Mouse (Mus musculus) right cerebral cortex, adult 18-20 months (tissue): ENCODE results near the gene Nufip1.
"Not testable (repeated sequence)": the region's sequence is repeated elsewhere in the genome, so short reads cannot be mapped to it uniquely, and the experiment has no call there.

ENCODE experiments used
- DNase-seq: peaks from one replicate; pipeline ENCODE4 v3.0.0; 2022; ENCODE audit warnings: mixed read lengths

Nufip1 gene

DNA sequence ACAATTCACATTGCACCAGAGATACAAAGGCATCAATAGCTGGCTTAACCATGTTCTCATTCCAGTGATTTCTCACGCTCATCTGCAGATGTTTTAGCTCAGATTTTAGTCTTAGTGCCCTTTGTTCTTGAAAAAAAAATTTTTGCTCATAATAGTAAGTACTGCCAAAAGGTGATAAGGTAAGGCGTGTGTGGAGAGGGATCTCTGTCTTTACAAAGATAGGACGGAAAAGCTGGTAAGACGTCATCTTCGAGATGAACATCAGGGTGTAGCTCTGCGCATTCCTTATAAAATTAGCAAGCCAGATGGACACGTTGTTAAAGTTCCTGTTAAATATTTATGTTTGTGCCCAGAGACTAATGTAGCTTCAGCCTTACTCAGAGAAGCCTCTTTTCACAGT is 35.2 kb downstream of the Nufip1 start:
- no peak for DNase-seq

DNA sequence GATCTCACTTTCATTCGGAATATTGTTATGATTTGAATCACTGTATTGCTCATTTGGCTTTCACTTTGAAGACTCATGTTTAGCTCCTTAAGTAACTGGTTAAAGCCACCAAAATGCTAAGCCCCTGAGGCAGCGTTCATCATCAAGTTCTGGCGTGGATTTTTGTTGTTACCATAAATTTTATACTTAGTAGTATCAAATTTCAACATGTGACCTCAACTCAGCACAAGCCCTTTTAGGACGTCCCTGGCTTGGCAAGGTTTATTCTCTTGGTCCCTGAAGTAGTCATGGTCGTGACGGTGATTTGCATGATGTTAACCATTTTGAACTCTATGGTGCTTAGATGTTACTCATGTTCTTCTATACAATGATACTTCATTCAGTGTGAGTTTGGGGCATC is 36.4 kb downstream of the Nufip1 start:
- no peak for DNase-seq

DNA sequence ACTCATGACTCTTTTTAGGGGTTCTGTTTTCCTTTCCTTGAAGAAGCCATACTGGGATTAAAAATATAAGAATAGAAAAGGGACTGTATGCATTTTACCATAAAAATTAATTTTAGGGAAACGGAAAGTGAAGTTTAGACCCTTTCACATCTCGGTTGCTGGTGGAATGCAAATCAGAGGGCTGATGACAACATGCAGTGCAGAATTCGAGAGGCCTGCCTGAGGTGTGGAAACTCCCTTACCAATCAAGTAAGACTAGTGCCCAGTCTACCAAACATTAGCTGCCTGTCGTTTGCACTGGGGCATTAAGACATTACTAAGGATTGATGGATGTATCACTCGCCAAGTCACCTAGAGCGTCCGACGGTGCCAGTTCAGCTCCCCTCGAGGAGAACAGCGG is 37.6 kb downstream of the Nufip1 start:
- no peak for DNase-seq

DNA sequence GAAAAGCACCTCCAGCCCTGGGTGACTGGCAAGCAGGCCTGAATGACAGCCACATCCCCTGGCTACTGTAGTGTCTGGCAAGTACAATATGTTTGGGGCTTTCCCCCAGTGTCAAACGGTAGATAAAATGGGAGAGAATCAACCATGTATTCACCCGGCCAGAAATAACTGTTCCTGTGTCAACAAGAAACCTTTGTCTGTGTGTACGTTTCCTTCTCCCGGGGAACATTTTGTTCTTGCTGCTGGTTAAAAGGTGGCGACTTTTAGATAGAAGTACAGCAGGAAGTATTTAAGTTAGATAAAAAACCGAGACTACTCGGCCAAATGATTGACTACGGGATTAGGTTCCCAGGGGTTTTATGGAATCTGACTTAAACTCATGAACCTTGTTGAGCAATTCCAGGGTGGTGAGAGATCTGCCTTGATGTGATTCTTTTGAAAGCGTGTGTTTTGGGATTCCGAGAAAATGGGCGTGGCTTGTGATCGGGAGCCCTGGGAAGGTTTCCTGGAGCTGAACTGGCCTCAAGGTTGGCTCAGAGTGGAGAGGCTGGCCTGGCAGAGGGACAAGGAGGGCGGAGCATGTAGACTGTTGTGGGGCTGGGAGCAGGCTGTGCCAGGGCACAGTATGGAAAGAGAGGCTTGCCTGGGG is 39.0 kb downstream of the Nufip1 start:
- DNase-seq: peak; percentile 22

DNA sequence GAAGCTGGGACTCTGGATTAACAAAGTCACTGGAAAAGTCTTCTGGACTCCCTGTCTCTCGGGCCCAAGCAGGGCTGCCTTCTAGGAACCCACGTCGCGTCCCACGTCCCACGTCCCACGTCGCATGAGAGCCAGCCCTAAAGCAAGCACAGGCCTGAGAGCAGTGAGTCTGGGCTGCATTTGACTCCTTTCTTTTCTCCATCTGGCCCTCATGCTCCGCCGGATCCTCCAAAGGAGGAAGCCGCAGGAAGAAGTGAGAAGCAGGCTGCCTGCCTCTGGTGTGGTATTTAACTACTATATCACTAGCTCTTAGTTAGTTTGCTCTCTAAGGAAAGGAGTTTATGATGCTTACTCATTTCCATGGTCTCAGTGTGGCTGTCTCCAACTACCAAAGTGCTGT is 39.8 kb downstream of the Nufip1 start:
- no peak for DNase-seq

DNA sequence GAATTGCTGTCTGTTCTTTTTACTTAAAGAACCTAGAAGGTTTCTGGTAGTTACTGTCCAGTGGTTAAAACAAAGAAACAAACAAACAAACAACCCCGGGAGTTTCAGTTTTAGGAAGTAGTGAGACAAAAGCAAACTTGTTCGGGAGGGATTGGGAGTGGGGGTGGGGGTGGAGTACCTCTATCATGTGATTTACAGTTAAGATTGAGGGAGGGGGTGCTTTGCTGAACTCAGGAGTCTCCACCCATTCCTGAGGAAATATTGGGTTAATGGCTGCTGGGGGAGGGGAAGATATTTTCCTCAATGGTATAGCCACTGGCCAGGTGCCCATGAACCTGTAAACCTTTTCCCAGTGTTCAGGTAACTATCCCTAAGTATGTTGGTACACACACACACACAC is 40.3 kb downstream of the Nufip1 start:
- no peak for DNase-seq

DNA sequence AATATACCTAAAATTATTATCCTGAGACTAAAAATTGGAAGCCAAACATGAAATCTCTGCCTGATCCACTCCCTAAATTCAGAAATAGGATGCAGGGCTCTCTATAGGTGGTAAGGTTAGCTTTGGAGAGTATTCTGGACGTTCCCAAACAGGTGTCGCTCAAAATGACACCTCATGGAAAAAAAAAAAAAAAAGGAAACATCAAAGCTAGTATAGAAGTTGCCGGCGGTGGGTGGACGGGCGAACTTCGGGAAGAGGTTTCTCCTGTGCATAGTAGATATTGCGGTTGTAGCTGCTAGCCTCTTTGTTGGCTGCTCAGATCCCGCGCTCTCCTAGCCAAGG is 41.1 kb downstream of the Nufip1 start:
- no peak for DNase-seq

DNA sequence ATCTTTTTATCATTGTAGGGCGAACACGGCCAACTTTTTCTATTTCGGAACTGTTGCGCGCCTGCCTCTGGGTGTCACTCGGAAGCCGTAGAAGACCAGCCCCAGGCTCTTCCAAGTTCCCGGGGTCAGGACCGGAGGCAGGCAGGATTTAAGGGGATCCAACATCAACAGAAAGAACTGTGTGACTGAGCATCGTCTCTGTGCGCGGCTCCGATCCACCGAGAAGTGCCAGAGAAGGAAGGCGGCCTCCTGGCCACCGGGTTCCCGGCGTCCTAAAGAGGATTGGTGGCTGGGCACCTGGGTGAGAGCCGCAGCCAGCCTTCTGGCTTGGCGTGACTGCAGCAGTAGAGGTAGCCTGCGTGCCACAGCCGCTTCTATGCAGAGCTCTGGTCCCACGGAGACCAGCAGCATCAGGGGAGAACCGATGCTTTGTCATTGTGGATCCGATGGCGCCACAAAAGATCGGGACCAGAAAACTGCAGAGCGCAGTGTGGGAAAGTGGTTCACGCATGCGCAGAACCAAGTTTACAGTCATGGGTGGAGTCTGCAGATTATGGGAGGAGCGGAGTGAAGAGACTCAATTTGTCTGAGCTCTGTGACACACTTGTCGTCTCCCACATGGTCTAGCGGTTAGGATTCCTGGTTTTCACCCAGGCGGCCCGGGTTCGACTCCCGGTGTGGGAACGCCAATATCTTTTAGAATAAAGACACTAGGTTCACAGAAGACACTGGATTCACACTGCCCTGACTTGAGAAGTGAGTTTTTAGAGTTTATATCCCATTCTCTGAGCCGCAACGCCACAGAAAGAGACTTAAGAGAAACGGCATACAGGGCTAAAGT is 41.7 kb downstream of the Nufip1 start:
- peak; percentile 96 for DNase-seq

DNA sequence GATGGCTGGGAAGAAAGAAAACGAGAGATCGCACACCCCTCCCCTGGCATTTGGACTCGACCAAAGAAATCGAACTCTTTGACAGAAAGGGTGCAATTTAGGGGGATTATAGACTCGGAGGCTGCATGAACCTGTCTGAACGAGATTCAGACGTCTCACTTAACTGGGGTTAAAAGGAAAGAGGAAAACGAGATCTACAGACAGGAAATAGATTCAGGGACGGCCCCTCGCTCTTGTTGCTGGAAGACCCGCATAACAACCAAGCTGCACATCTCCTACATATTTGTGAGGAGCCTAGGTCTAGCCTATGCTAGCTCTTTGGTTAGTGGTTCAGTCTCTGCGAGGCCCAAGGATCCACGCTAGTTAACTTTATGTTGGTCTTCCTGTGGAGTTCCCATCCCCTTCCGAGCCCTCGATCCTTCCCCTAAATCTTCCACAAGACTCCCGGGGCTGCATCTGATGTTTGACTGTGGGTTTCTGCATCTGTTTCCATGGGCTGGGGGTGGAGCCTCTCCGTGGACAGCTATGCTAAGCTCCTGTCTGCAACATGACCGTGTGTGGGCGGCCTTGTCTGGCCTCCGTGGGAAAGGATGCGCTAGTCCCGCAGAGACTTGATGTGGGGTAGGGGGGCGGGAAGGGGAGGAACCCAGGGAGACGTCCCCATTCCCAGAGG is 42.4 kb downstream of the Nufip1 start:
- peak; percentile 24 for DNase-seq

DNA sequence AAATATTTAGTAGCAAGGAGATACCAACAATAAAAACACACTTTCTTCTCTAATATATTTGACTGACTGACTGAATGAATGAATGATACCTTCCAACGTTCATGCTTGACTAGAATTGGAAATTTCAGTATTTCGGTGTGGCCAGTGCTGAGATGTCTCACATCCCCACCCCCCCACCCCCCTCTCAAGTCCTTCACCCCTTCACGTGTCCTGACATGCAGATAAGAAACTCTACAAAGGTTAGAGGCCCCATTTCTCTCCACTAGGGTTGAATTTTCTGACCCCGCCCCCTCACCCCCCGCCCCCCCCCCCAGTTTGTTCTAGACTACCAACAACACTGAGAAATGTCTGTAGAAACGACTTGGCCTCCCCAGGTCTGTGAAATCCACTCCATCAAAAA is 43.1 kb downstream of the Nufip1 start:
- DNase-seq: no peak

DNA sequence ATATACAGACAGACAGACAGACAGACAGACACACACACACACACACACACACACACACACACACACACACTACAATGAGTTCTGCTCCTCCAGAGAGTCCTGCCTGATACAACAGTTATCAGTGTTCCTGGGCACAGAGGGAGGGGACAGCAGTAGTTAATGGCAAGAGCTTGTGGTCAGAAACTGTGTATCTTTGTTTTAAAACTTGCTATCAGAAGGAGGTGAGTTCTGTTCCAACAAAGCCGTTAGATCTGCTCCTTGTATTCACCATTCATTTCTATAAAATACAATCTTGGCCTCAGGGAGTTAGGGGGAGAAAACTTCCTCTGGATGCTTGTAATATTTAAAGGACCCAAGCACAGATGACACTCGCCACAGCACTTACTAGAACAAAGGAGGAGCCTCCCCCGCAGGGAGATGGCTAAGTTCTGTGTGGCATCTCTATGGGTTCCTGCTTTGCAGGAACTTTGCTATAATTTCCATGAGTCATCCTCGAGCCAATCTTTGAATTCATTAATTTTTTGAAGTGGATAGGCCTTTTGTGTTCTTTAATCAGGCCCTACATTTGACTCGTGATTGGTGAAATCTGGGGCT is 47.6 kb downstream of the Nufip1 start:
- DNase-seq: no peak

DNA sequence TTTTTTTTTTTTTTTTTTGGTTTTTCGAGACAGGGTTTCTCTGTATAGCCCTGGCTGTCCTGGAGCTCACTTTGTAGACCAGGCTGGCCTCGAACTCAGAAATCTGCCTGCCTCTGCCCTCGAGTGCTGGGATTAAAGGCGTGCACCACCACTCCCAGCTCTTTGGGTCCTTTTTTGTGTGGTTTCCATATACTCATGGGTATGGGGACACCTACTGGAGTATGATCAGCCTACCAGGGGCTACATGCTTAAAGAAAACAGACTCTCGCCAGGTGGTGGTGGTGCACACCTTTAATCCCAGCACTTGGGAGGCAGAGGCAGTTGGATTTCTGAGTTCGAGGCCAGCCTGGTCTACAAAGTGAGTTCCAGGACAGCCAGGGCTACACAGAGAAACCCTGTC is 49.9 kb downstream of the Nufip1 start:
- DNase-seq: not testable (repeated sequence)

DNA sequence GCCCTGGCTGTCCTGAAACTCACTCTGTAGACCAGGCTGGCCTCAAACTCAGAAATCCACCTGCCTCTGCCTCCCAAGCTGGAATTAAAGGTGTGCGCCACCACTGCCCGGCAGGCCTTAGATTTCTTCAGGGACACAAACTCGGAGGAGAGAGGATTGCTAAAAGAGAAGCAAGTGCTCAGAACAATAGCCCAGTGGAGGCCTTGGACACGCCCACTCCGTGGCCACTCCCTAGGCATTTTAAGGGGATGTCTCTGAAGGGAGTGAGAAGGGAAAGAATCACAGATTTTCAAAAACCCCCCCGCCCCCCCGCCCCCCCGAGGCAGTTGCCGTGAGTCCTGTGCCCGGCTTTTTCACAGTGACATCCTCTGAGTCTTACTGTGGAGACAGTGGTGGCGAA is 53.5 kb downstream of the Nufip1 start:
- DNase-seq: no peak

DNA sequence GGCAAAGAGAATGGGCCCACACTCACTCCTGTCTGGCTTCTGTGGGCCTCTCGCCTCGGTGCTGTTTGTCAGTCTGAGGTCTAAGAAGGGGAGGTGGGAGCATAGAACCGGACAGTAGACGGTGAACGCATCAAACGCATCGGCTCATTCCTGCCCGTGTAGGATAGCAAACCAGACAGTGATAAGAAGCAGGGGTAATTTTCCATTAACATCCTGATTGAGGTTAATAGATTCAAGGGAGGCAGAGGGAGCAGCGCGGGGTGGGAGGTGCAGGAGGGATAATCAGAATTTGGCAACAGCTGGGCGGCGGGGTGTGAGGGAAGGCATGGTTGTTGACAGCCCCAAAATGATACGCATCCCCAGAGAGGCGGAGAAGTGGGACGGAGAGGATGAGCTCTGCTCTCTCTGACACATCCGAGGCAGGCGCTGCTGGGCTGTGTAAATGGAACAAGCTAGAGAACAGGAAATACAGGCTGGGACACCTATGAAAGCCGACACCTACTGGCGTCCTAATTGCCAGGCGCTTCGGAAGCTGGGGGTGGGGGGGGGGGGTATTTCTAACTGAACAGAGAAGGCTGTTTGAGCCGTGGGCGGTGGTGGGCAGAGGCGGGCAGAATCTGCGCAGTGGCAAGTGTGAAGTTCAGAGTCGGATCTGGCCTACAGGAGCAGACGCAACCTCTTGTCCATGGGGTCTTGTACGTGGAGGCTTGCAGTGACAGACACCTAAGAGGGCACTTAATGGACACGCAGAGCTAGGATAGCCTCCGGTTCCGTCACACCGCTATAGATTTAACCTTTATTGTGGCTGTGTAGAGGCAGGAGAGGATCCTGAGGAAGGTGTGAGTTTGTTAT is 54.4 kb downstream of the Nufip1 start:
- peak; percentile 76 for DNase-seq

DNA sequence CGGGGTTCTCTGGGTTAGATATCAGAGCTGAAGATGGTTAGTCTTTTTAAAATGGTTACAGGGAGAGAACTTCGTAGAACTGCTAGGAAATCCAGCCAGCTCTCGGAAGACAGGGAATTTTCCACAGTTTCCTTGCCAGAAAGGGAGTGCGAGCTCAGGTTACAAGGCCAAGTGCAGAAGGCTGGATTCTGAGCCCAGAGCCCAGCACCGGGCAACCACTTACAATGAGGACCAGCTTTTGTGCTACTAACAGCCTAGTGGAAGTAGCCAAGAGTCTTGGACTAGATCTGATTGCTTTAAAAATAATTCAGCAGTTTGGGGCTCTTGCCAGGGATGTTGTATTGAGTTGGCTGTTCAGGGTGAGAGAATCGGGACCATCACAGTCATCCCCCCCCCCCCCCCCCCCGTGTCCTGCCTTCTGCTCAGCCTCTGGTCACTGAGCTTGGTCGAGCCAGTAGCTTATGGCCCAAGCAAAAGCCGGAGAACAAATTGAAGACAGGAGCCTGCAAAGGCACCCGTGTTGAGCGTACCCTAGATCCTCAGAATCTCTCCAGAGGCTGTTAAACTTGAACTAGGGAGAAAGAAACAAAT is 59.3 kb downstream of the Nufip1 start:
- peak; percentile 46 for DNase-seq

DNA sequence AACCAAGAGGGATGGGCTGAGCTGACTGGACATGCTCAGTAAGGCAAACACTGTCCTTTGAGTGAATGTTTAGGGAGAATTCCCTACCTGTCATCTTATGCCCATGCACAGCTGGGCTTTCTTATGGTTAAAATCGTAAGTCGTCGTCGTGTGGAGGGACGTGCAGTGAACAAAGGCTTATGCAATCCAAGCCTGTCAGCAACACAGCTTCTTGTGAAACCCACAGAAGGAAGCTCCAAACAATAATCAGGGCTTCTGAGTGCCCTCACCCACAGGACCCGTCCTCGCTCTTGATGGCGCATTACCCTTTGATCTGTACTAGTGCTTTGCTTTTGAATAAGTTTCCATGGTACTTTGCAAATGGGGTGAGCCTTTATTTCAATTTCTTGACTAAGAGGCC is 60.6 kb downstream of the Nufip1 start:
- no peak for DNase-seq

DNA sequence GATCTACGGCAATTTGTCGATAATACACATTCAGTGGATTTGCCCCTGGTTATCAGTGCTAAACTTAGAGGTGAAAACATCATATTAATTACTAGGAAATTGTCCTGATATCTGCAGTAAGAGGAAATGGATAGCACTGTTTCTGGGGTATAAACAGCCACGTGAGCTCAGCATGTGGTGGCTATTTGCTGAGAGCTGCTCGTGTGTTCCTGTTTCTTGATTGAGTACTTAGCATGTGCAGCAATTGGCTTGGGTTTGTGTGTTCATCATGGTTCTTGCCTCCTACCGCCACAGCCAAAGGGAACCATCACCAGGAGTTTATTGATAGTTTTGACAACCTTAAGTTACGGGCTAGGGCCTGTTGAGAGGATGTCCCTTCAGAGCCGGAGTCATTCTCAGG is 63.6 kb downstream of the Nufip1 start:
- DNase-seq: no peak

DNA sequence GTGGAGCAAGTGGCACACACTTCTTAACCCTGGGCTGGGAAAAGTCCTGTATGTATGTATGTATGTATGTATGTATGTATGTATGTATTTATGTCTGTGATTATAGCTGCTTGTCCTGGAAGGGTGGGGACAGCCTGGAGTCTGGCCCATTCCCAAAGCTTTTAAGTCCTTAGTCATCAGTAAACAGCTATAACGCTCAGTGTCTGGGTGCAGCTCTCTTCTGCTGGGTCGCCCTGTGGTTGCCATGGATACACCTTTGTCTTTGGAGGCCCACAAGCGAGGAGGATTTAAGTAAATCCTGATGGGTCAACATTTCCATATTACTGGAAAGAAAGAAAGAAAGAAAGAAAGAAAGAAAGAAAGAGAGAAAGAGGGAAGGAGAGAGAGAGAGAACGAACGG is 65.1 kb downstream of the Nufip1 start:
- DNase-seq: no peak

DNA sequence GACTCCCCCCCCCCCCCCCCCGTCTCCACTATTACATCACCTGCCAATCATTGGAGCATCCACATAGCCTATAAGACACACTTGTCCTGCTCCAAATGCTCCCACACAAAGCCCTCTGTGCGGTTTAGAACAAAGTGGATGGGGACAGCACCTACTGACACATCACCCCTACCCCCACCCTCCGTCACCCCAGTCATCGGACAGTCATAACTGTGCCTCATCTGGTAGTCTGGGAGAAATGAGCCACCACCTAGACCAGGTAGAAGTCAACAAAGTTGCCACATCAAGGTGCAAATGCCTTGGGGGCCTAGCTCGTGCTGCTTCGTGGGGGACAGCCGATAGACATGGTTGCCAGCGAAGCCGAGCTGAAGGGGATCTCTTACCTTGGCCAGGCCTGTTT is 66.5 kb downstream of the Nufip1 start:
- no peak for DNase-seq

DNA sequence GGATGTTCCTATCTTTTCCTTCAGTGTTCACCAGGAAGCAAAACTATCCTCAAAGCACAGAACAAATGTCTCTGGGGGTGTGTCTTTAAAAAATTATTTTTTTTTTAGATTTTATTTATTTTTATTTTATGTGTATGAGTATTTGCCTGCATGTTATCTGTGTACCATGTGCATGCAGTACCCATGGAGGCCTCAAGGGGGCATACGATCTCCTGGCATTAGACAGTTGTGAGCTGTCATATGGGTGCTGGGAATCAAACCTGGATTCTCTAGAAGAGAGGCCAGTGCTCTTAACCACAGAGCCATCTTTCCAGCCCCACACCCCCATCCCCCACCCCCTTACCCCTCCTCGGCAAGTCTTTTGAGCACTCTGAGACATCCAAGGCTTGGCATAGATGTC is 67.8 kb downstream of the Nufip1 start:
- DNase-seq: no peak

DNA sequence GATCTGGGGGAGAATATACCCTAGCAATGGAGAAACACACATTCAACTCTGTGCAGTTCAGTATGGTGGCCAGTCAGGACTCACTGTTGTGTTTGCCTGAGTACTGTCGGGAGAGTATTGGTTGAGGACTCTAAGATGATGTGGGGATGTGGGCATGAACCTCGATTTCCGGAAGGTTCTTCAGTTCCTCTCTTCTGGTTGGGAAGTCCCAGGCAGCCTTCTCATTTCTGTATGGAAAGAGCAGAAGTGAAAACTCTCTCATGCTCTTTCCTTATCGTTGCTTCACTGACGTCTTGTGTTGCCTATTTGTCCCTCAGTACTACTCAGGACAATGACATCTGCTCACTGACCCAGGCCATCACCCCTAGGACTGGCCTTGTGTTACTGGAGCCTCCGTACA is 68.7 kb downstream of the Nufip1 start:
- no peak for DNase-seq

DNA sequence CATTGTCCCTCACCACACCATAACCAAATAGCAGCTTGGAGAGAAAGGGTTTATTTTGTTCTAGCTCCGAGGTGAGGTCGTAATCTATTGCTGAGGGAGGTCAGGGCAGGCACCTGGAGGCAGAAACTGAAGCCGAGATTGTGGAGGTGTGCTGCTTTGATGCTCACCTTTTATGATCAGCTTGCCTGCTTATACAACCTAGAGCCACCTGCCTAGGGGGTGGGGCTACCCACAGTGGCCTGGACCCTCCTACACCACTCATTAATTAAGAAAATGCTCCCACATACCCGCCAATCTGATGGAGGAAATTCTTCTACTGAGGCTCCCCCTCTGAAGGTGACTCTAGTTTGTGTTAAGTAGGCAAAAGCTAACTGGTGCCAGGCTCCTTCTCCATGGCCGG is 74.7 kb downstream of the Nufip1 start:
- DNase-seq: no peak
